Mouse (Mus musculus): ENCODE measurements around the gene Chid1. TPM values are rescaled to one million over a fixed set of nuclear protein-coding genes. Genes with fewer than 3 reads are reported as not detected.

The Chid1 gene
- polyA plus RNA-seq, 1 experiment from 2014 or later: 20.8 TPM

DNA sequence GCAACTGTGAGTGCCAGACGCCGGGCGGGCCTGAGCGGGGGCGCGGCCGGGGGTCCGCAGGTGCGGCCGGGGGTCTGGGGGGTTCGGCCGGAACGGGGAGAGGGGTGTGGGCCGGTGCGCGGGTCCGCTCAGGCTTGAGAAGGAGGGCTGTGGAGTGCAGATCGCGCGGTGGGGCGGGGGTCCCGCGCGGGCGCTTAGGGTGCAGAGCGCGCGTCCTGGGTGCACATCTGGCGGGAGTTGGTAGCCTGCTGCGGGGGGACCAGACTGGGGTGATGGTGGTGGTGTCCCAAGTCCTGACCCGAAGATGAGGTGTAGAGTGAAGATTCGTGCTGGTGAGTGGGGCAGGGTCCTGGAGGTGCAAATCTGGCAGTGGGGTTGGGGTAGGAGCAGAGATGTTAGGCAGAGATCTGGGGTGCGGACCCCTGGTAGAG, 22.8 kb upstream of the Chid1 start:
- no peak for TF ChIP-seq CTCF (IDR thresholded peaks at IDR 0.05; ENCODE audit: low read depth)
- TF ChIP-seq EP300 (optimal IDR thresholded peaks at IDR 0.05): no peak
- no peak for DNase-seq (ENCODE audit: low spot score)
- Histone ChIP-seq H3K27me3 (ENCODE audit: control insufficient read depth, insufficient read depth, low read length) (no peaks in the 10 kb centered on the region), H3K9ac (ENCODE audit: low read length) (peak overlapping the region; percentile 94), H3K4me2 (replicated peaks; ENCODE audit: low read depth) (peak overlapping the region; percentile 82), H3K36me3 (ENCODE audit: control insufficient read depth, insufficient read depth, low read length) (no peaks in the 10 kb centered on the region), H3K4me1 (replicated peaks; ENCODE audit: control insufficient read depth, insufficient read depth) (no peaks in the 10 kb centered on the region; the same call in 1 of the 2 replicates), H3K27ac (replicated peaks) (peak overlapping the region; percentile 88), H3K4me3 (ENCODE audit: low read depth, low read length) (peak overlapping the region; percentile 99), H3K9me3 (ENCODE audit: control insufficient read depth, low read length) (no peaks in the 10 kb centered on the region)
- ATAC-seq (ENCODE audit: low FRiP score, low TSS enrichment): peak; percentile 22
- 1% methylated on average over 28 of the region's 33 CpGs for WGBS

DNA sequence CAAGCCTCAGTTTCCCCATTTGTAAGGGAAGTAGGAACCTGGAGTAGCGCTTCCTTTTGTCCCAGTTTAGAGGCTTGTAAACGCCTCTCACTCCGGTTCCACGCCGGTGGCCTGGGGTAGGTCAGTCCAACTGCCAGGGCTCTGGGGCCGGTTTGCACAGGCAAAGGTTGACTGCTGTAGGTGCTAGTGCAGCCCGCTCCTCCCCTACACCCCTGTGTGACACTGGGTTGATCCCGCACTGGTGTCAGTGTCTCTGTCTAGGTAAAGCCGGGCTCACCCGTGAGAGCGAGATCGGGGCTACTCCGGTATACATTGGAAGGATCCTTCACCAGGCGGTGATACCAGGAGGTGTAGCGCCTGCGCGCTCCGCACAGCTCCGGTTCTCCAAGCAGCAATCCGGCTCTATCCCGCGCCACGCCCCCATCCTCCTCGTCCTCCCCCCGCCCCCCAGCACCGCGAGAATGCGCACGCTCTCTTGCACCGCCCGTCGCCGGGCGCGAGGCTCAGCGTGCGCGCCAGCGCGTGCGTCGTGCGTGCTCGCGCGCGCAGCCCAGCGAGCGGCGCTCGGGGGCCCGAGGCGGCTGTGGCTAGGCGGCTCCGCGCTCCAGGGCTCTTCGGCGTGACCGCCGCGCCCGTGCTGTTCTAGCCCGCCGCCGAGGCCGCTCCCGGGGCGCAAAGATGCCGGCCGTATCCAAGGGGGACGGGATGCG, 22.2 kb upstream of the Chid1 start, which contains the start of gene Ap2a2:
TSS of gene Ap2a2 (plus strand) at position 492 of the 710 bp plus-strand sequence.
- peak; percentile 99 for DNase-seq (ENCODE audit: low spot score)
- no peaks in the 10 kb centered on the region for H3K9me3 ChIP-seq (ENCODE audit: control insufficient read depth, low read length)
- ATAC-seq (ENCODE audit: low FRiP score, low TSS enrichment): peak; percentile 96
- H3K4me3 ChIP-seq (ENCODE audit: low read depth, low read length): peak within 1 kb of the TSS; percentile 99
- peak within 1 kb of the TSS; percentile 82 for H3K4me2 ChIP-seq (replicated peaks; ENCODE audit: low read depth)
- no peaks in the 10 kb centered on the region for H3K27me3 ChIP-seq (ENCODE audit: control insufficient read depth, insufficient read depth, low read length)
- H3K27ac ChIP-seq (replicated peaks): peak within 1 kb of the TSS; percentile 88
- no peaks in the 10 kb centered on the region; the same call in 1 of the 2 replicates for H3K4me1 ChIP-seq (replicated peaks; ENCODE audit: control insufficient read depth, insufficient read depth)
- WGBS: 1% methylated on average over 64 of the region's 72 CpGs
- no peaks in the 10 kb centered on the region for H3K36me3 ChIP-seq (ENCODE audit: control insufficient read depth, insufficient read depth, low read length)
- TF ChIP-seq EP300 (optimal IDR thresholded peaks at IDR 0.05): no peak
- peak within 1 kb of the TSS; percentile 94 for H3K9ac ChIP-seq (ENCODE audit: low read length)

DNA sequence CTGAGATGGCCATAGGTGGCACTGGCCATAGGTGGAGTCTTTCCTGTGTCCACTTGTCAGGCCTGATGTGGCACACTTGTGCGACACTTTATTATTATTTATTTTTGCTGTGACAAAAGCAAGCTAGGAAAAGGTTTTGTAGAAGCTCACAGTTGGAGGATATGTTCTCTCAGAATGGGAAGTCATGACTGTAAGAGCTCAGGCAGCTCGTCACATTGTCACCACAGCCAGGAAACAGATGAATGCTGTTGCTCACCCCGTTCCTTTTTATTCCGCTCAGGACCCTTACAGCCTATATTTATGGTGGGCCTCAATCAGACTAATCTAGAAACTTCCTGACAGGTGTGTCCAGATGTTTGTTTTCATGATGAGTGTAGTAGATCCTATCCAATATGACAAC, 20.8 kb upstream of the Chid1 start:
- Histone ChIP-seq H3K27me3 (ENCODE audit: control insufficient read depth, insufficient read depth, low read length) (no peaks in the 10 kb centered on the region), H3K4me1 (replicated peaks; ENCODE audit: control insufficient read depth, insufficient read depth) (no peaks in the 10 kb centered on the region; the same call in 1 of the 2 replicates), H3K4me3 (ENCODE audit: low read depth, low read length) (no peak overlapping the region), H3K9ac (ENCODE audit: low read length) (no peak overlapping the region), H3K36me3 (ENCODE audit: control insufficient read depth, insufficient read depth, low read length) (no peaks in the 10 kb centered on the region), H3K9me3 (ENCODE audit: control insufficient read depth, low read length) (no peaks in the 10 kb centered on the region), H3K4me2 (replicated peaks; ENCODE audit: low read depth) (no peak overlapping the region), H3K27ac (replicated peaks) (no peak overlapping the region)
- ATAC-seq (ENCODE audit: low FRiP score, low TSS enrichment) (no peak), DNase-seq (ENCODE audit: low spot score) (no peak)
- TF ChIP-seq EP300 (optimal IDR thresholded peaks at IDR 0.05): no peak
- TF ChIP-seq CTCF (IDR thresholded peaks at IDR 0.05; ENCODE audit: low read depth): no peak
- WGBS: 66% methylated on average over 4 of the region's 4 CpGs

DNA sequence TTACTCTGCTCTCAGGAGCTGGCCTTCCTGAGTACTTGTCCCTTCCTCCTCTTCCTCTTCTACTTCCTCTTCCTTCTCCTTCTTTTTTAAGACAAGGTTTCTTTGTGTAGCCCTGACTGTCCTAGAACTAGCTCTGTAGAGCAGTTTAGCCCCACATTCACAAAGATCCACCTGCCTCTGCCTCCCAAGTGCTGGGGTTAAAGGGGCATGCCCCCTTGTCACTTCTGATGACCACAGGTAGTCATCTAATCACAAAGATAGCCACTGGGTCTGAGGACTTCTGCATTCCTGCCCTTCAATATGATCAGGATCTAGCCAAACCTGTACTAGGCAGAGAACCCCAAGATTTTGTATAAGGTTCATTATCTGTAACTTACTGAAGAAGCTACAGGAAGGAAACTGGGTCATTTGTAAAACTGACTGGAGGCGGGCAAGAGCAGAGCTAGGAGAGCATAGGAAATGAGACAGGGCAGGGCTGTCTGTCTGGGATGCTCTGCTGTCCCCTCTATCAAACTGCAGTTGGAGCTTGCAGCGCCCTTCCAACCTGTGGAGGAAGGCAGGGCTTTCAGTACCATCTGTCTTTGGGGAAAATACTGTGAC, 20.2 kb upstream of the Chid1 start:
- Histone ChIP-seq H3K27me3 (ENCODE audit: control insufficient read depth, insufficient read depth, low read length) (no peaks in the 10 kb centered on the region), H3K27ac (replicated peaks) (no peak overlapping the region), H3K4me3 (ENCODE audit: low read depth, low read length) (no peak overlapping the region), H3K9ac (ENCODE audit: low read length) (no peak overlapping the region), H3K36me3 (ENCODE audit: control insufficient read depth, insufficient read depth, low read length) (no peaks in the 10 kb centered on the region), H3K9me3 (ENCODE audit: control insufficient read depth, low read length) (no peaks in the 10 kb centered on the region), H3K4me2 (replicated peaks; ENCODE audit: low read depth) (no peak overlapping the region), H3K4me1 (replicated peaks; ENCODE audit: control insufficient read depth, insufficient read depth) (no peaks in the 10 kb centered on the region; the same call in 1 of the 2 replicates)
- DNase-seq (ENCODE audit: low spot score): no peak
- no peak for ATAC-seq (ENCODE audit: low FRiP score, low TSS enrichment)
- 77% methylated on average over 2 of the region's 2 CpGs for WGBS
- TF ChIP-seq CTCF (IDR thresholded peaks at IDR 0.05; ENCODE audit: low read depth): no peak
- TF ChIP-seq EP300 (optimal IDR thresholded peaks at IDR 0.05): no peak

DNA sequence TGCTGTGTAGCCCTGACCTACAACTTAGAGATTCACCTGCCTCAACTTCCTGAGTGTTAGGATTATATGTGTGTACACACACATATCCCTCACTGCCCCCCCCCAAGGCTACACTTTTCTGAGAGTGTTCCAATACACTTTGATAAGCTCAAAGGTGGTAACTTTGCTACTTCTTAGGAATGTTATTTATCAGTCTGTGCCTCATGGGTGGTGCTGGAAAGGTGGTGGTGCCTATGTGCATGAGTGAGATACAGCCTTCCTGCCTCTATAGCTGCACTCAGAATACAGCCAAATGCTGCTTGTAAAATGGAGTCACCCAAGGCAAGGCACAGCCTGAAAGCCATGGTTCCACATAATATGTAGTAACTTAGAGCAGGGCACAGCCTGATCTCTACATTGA, 19.3 kb upstream of the Chid1 start:
- Histone ChIP-seq H3K27ac (replicated peaks) (no peak overlapping the region), H3K4me2 (replicated peaks; ENCODE audit: low read depth) (no peak overlapping the region), H3K36me3 (ENCODE audit: control insufficient read depth, insufficient read depth, low read length) (no peaks in the 10 kb centered on the region), H3K9me3 (ENCODE audit: control insufficient read depth, low read length) (no peaks in the 10 kb centered on the region), H3K27me3 (ENCODE audit: control insufficient read depth, insufficient read depth, low read length) (no peaks in the 10 kb centered on the region), H3K4me1 (replicated peaks; ENCODE audit: control insufficient read depth, insufficient read depth) (no peaks in the 10 kb centered on the region), H3K4me3 (ENCODE audit: low read depth, low read length) (no peak overlapping the region), H3K9ac (ENCODE audit: low read length) (no peak overlapping the region)
- TF ChIP-seq EP300 (optimal IDR thresholded peaks at IDR 0.05) (no peak), CTCF (IDR thresholded peaks at IDR 0.05; ENCODE audit: low read depth) (no peak)
- ATAC-seq (ENCODE audit: low FRiP score, low TSS enrichment): no peak
- no peak for DNase-seq (ENCODE audit: low spot score)

DNA sequence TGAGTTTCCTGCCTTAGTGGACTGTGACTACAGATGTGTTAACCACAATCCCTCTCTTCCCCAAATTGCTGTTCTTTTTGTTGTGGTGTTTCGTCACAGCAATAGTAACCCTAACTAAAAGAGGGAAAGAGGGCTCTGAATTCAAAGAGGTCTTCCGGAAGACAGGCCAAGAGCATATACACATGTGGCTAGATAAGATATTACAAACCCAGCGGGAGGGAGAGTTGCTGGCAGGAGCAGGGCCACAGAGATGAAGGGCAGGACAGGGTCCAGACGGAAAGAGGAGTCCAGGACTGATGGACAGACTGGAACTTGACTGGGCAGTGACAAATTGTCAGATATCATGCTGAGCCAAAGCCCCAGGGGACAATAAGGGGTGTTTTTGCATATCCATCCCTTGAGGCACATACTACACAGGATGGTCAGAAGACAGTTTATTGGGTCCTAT, 18.7 kb upstream of the Chid1 start:
- H3K27me3 ChIP-seq (ENCODE audit: control insufficient read depth, insufficient read depth, low read length): no peaks in the 10 kb centered on the region
- no peak overlapping the region for H3K4me3 ChIP-seq (ENCODE audit: low read depth, low read length)
- TF ChIP-seq EP300 (optimal IDR thresholded peaks at IDR 0.05): no peak
- no peak for TF ChIP-seq CTCF (IDR thresholded peaks at IDR 0.05; ENCODE audit: low read depth)
- H3K9ac ChIP-seq (ENCODE audit: low read length): no peak overlapping the region
- H3K27ac ChIP-seq (replicated peaks): no peak overlapping the region
- ATAC-seq (ENCODE audit: low FRiP score, low TSS enrichment) (no peak), DNase-seq (ENCODE audit: low spot score) (no peak)
- H3K36me3 ChIP-seq (ENCODE audit: control insufficient read depth, insufficient read depth, low read length): no peaks in the 10 kb centered on the region
- no peaks in the 10 kb centered on the region for H3K9me3 ChIP-seq (ENCODE audit: control insufficient read depth, low read length)
- no peak overlapping the region for H3K4me2 ChIP-seq (replicated peaks; ENCODE audit: low read depth)
- 67% methylated on average over 4 of the region's 4 CpGs for WGBS
- H3K4me1 ChIP-seq (replicated peaks; ENCODE audit: control insufficient read depth, insufficient read depth): no peaks in the 10 kb centered on the region

Measured in stomach, postnatal 0 days (tissue).